Mouse (Mus musculus) layer of hippocampus, adult 9-10 months (tissue): Measurements from ENCODE around the gene Rhou.
"Not testable (repeated sequence)": the region's sequence is repeated elsewhere in the genome, so short reads cannot be mapped to it uniquely, and the experiment has no call there.

Experiments used
- DNase-seq: peaks from one replicate; pipeline ENCODE4 v3.0.0; 2022; ENCODE audit warnings: low spot score

Gene Rhou

GRCm38 (mm10) chr8:123653308-123653993 is at the start of gene Rhou:
Gene Rhou, plus strand, starts transcription at chr8:123653929.
- peak; percentile 50 for DNase-seq

- not testable (repeated sequence) for DNase-seq
Observed at GRCm38 (mm10) chr8:123612652-123613051, 41.1 kb upstream of the Rhou start.

- not testable (repeated sequence) for DNase-seq
Observed at GRCm38 (mm10) chr8:123623523-123623922, 30.2 kb upstream of the Rhou start.

- no peak for DNase-seq
Observed at GRCm38 (mm10) chr8:123624274-123624673, 29.5 kb upstream of the Rhou start.

- DNase-seq = no peak
Observed at GRCm38 (mm10) chr8:123624702-123625101, 29.0 kb upstream of the Rhou start.

- no peak for DNase-seq
Observed at GRCm38 (mm10) chr8:123625717-123626116, 28.0 kb upstream of the Rhou start.

- no peak for DNase-seq
Observed at GRCm38 (mm10) chr8:123627410-123628147, 26.1 kb upstream of the Rhou start.

- no peak for DNase-seq
Observed at GRCm38 (mm10) chr8:123628253-123628967, 25.3 kb upstream of the Rhou start.

- DNase-seq = no peak
Observed at GRCm38 (mm10) chr8:123628968-123629755, 24.6 kb upstream of the Rhou start.

GRCm38 (mm10) chr8:123630058-123630457 is 23.7 kb upstream of the Rhou start:
- DNase-seq = no peak

- DNase-seq = no peak
Observed at GRCm38 (mm10) chr8:123630841-123631251, 22.9 kb upstream of the Rhou start.

GRCm38 (mm10) chr8:123631746-123632145 is 22.0 kb upstream of the Rhou start:
- DNase-seq = not testable (repeated sequence)

GRCm38 (mm10) chr8:123632257-123632656 is 21.5 kb upstream of the Rhou start:
- DNase-seq = no peak

- DNase-seq = no peak
Observed at GRCm38 (mm10) chr8:123633801-123634200, 19.9 kb upstream of the Rhou start.

- DNase-seq = no peak
Observed at GRCm38 (mm10) chr8:123634395-123635131, 19.2 kb upstream of the Rhou start.

GRCm38 (mm10) chr8:123635671-123636070 is 18.1 kb upstream of the Rhou start:
- no peak for DNase-seq

GRCm38 (mm10) chr8:123643330-123644051 is 10.2 kb upstream of the Rhou start:
- no peak for DNase-seq

- DNase-seq = no peak
Observed at GRCm38 (mm10) chr8:123645229-123645628, 8.5 kb upstream of the Rhou start.

GRCm38 (mm10) chr8:123648245-123649170 is 5.2 kb upstream of the Rhou start:
- no peak for DNase-seq
